Mouse (Mus musculus) MEL (cell line): ENCODE results near the gene Ssna1. TPM values are rescaled to one million over a fixed set of nuclear protein-coding genes. Genes with fewer than 3 reads are reported as not detected.

Source experiments
- DNase-seq: peaks from one replicate; pipeline ENCODE4 v3.0.0; 2011; ENCODE audit warnings: low read depth, low spot score
- H3K27ac ChIP-seq: 2 replicates; pipeline ENCODE4 v1.5.1; 2012; ENCODE audit warnings: low read depth, mild to moderate bottlenecking, control low read depth, low read length, moderate library complexity; ENCODE audit not compliant: control insufficient read depth
- H3K27me3 ChIP-seq, 2 experiments: fragments of 150-350 bp in 1 of 2; sonication (generic) in 1 of 2; 2 replicates each; pipeline ENCODE4 v1.6.1; 2012; ENCODE audit warnings: low read length in 2 of 2, mild to moderate bottlenecking in 2 of 2, improper control_type of control experiment in 1 of 2, moderate library complexity in 1 of 2; ENCODE audit not compliant: insufficient read depth in 2 of 2, control insufficient read depth in 1 of 2
- H3K36me3 ChIP-seq, 2 experiments: 2 replicates each; pipeline ENCODE4 v1.6.1; 2012 to 2014; ENCODE audit warnings: low read length in 2 of 2, improper control_type of control experiment in 1 of 2, inconsistent platforms in 1 of 2, mild to moderate bottlenecking in 1 of 2; ENCODE audit not compliant: insufficient read depth in 2 of 2, control insufficient read depth in 1 of 2
- H3K4me1 ChIP-seq, 2 experiments: fragments of 150-350 bp in 1 of 2; sonication (generic) in 1 of 2; 2 replicates each; pipeline ENCODE4 v1.6.1; 2012; ENCODE audit warnings: low read length in 2 of 2, improper control_type of control experiment in 1 of 2, mild to moderate bottlenecking in 1 of 2; ENCODE audit not compliant: insufficient read depth in 2 of 2, control insufficient read depth in 1 of 2
- H3K4me3 ChIP-seq, 2 experiments: fragments of 150-350 bp in 1 of 2; sonication (generic) in 1 of 2; 2 replicates each; pipeline ENCODE4 v1.5.1; 2012; ENCODE audit warnings: low read depth in 2 of 2, low read length in 2 of 2, mild to moderate bottlenecking in 2 of 2, moderate library complexity in 2 of 2, control low read depth in 1 of 2, improper control_type of control experiment in 1 of 2; ENCODE audit not compliant: control insufficient read depth in 1 of 2, insufficient read depth in 1 of 2
- H3K79me2 ChIP-seq: 2 replicates; pipeline ENCODE4 v1.6.1; 2012; ENCODE audit warnings: mild to moderate bottlenecking, low read length, moderate library complexity; ENCODE audit not compliant: control insufficient read depth, poor library complexity, insufficient read depth
- H3K9ac ChIP-seq: 2 replicates; pipeline ENCODE4 v1.6.1; 2012; ENCODE audit warnings: low read depth, mild to moderate bottlenecking, control low read depth, low read length, moderate library complexity; ENCODE audit not compliant: control insufficient read depth, poor library complexity, severe bottlenecking
- H3K9me3 ChIP-seq: fragments of 150-350 bp; sonication (generic); replicated peaks from 2 replicates; pipeline ENCODE4 v1.6.1; 2012; ENCODE audit warnings: mild to moderate bottlenecking, low read length, improper control_type of control experiment, moderate library complexity; ENCODE audit not compliant: insufficient read depth
- BHLHE40 ChIP-seq: IDR thresholded peaks from 2 replicates; pipeline ENCODE4 v1.6.1; 2012; ENCODE audit warnings: low read depth, mild to moderate bottlenecking, inconsistent platforms, low read length, improper control_type of control experiment, borderline replicate concordance
- CHD1 ChIP-seq: IDR thresholded peaks from 2 replicates; pipeline ENCODE4 v1.6.1; 2012; ENCODE audit warnings: low read depth, mild to moderate bottlenecking, inconsistent platforms, low read length, improper control_type of control experiment
- CHD2 ChIP-seq: IDR thresholded peaks from 2 replicates; pipeline ENCODE4 v1.6.1; 2011; ENCODE audit warnings: low read length, improper control_type of control experiment
- CTCF ChIP-seq, 3 experiments: IDR thresholded peaks in 2 of 3; conservative IDR thresholded peaks in 1 of 3; 2 replicates each; pipeline ENCODE4 v1.5.1; 2011 to 2012; ENCODE audit warnings: low read length in 3 of 3, low read depth in 2 of 3, mild to moderate bottlenecking in 2 of 3, improper control_type of control experiment in 1 of 3, inconsistent platforms in 1 of 3, mixed read lengths in 1 of 3, moderate library complexity in 1 of 3; ENCODE audit not compliant: control insufficient read depth in 1 of 3, insufficient read depth in 1 of 3, poor library complexity in 1 of 3, severe bottlenecking in 1 of 3
- E2F4 ChIP-seq: IDR thresholded peaks from 2 replicates; pipeline ENCODE4 v1.6.1; 2011; ENCODE audit warnings: low read depth, low read length, improper control_type of control experiment, borderline replicate concordance
- ELF1 ChIP-seq: IDR thresholded peaks from 2 replicates; pipeline ENCODE4 v1.6.1; 2014; ENCODE audit warnings: low read depth, mild to moderate bottlenecking, inconsistent platforms, low read length, improper control_type of control experiment, moderate library complexity
- EP300 ChIP-seq, 2 experiments: IDR thresholded peaks; 2 replicates each; pipeline ENCODE4 v1.6.1; 2011; ENCODE audit warnings: improper control_type of control experiment in 2 of 2, low read length in 2 of 2, low read depth in 1 of 2, mild to moderate bottlenecking in 1 of 2
- GABPA ChIP-seq: IDR thresholded peaks from 2 replicates; pipeline ENCODE4 v1.6.1; 2012; ENCODE audit warnings: low read depth, mild to moderate bottlenecking, inconsistent platforms, low read length, improper control_type of control experiment, moderate library complexity
- GATA1 ChIP-seq: IDR thresholded peaks from 2 replicates; pipeline ENCODE4 v1.6.1; 2011; ENCODE audit warnings: low read depth, low read length, improper control_type of control experiment
- HCFC1 ChIP-seq: IDR thresholded peaks from 2 replicates; pipeline ENCODE4 v1.6.1; 2012; ENCODE audit warnings: low read depth, mild to moderate bottlenecking, inconsistent platforms, low read length, improper control_type of control experiment, moderate library complexity
- JUND ChIP-seq: IDR thresholded peaks from 2 replicates; pipeline ENCODE4 v1.6.1; 2011; ENCODE audit warnings: low read depth, mild to moderate bottlenecking, improper control_type of control experiment, low read length
- KAT2A ChIP-seq: conservative IDR thresholded peaks from 2 replicates; pipeline ENCODE4 v1.6.1; 2012; ENCODE audit warnings: low read depth, low read length, improper control_type of control experiment, inconsistent platforms
- MAFK ChIP-seq: IDR thresholded peaks from 2 replicates; pipeline ENCODE4 v1.6.1; 2011; ENCODE audit warnings: low read depth, mild to moderate bottlenecking, low read length, improper control_type of control experiment, borderline replicate concordance
- MAX ChIP-seq: IDR thresholded peaks from 2 replicates; pipeline ENCODE4 v1.6.1; 2011; ENCODE audit warnings: low read length, improper control_type of control experiment
- MAZ ChIP-seq: IDR thresholded peaks from 2 replicates; pipeline ENCODE4 v1.6.1; 2012; ENCODE audit warnings: low read depth, mild to moderate bottlenecking, inconsistent platforms, low read length, improper control_type of control experiment
- MEF2A ChIP-seq: IDR thresholded peaks from 2 replicates; pipeline ENCODE4 v1.6.1; 2014; ENCODE audit warnings: low read depth, mild to moderate bottlenecking, inconsistent platforms, low read length, improper control_type of control experiment; ENCODE audit not compliant: poor library complexity, insufficient replicate concordance, severe bottlenecking; ENCODE audit errors: extremely low read depth
- MXI1 ChIP-seq: IDR thresholded peaks from 2 replicates; pipeline ENCODE4 v1.6.1; 2011; ENCODE audit warnings: mild to moderate bottlenecking, low read depth, low read length, improper control_type of control experiment
- MYB ChIP-seq: IDR thresholded peaks from 2 replicates; pipeline ENCODE4 v1.6.1; 2011; ENCODE audit warnings: mild to moderate bottlenecking, low read depth, low read length, improper control_type of control experiment
- NELFE ChIP-seq: IDR thresholded peaks from 2 replicates; pipeline ENCODE4 v1.6.1; 2011; ENCODE audit warnings: low read depth, low read length, improper control_type of control experiment
- NRF1 ChIP-seq: IDR thresholded peaks from 2 replicates; pipeline ENCODE4 v1.6.1; 2014; ENCODE audit warnings: low read depth, mild to moderate bottlenecking, inconsistent platforms, low read length, improper control_type of control experiment, moderate library complexity; ENCODE audit not compliant: poor library complexity, insufficient read depth, severe bottlenecking
- POLR2A ChIP-seq, 2 experiments: IDR thresholded peaks; 2 replicates each; pipeline ENCODE4 v1.6.1; 2011 to 2012; ENCODE audit warnings: low read length in 2 of 2, mild to moderate bottlenecking in 2 of 2, control low read depth in 1 of 2, improper control_type of control experiment in 1 of 2, low read depth in 1 of 2, moderate library complexity in 1 of 2; ENCODE audit not compliant: control insufficient read depth in 1 of 2, insufficient read depth in 1 of 2, poor library complexity in 1 of 2
- POLR2AphosphoS2 ChIP-seq: IDR thresholded peaks from 2 replicates; pipeline ENCODE4 v1.6.1; 2011; ENCODE audit warnings: low read length, improper control_type of control experiment
- POLR2AphosphoS5 ChIP-seq: IDR thresholded peaks from 2 replicates; pipeline ENCODE4 v1.6.1; 2012; ENCODE audit warnings: low read depth, borderline replicate concordance, mild to moderate bottlenecking, inconsistent platforms, low read length, moderate library complexity, mixed read lengths
- RAD21 ChIP-seq: IDR thresholded peaks from 2 replicates; pipeline ENCODE4 v1.6.1; 2011; ENCODE audit warnings: mild to moderate bottlenecking, low read depth, low read length, improper control_type of control experiment
- RCOR1 ChIP-seq: IDR thresholded peaks from 2 replicates; pipeline ENCODE4 v1.6.1; 2012; ENCODE audit warnings: low read depth, mild to moderate bottlenecking, inconsistent platforms, low read length, improper control_type of control experiment
- SIN3A ChIP-seq: IDR thresholded peaks from 2 replicates; pipeline ENCODE4 v1.6.1; 2012; ENCODE audit warnings: low read length, improper control_type of control experiment, inconsistent platforms
- SMC3 ChIP-seq: IDR thresholded peaks from 2 replicates; pipeline ENCODE4 v1.6.1; 2011; ENCODE audit warnings: low read depth, low read length, improper control_type of control experiment
- TAL1 ChIP-seq: IDR thresholded peaks from 2 replicates; pipeline ENCODE4 v1.6.1; 2012; ENCODE audit warnings: mild to moderate bottlenecking, inconsistent platforms, low read length, moderate library complexity, mixed read lengths
- TBP ChIP-seq: IDR thresholded peaks from 2 replicates; pipeline ENCODE4 v1.8.0; 2011; ENCODE audit warnings: low read depth, low read length, improper control_type of control experiment
- TCF12 ChIP-seq: IDR thresholded peaks from 2 replicates; pipeline ENCODE4 v1.6.1; 2014; ENCODE audit warnings: low read depth, mild to moderate bottlenecking, inconsistent platforms, low read length, improper control_type of control experiment, moderate library complexity
- USF1 ChIP-seq: IDR thresholded peaks from 2 replicates; pipeline ENCODE4 v1.6.1; 2014; ENCODE audit warnings: low read depth, mild to moderate bottlenecking, inconsistent platforms, low read length, improper control_type of control experiment, moderate library complexity
- USF2 ChIP-seq, 2 experiments: IDR thresholded peaks; 2 replicates each; pipeline ENCODE4 v1.6.1; 2011 to 2012; ENCODE audit warnings: improper control_type of control experiment in 2 of 2, low read length in 2 of 2, borderline replicate concordance in 1 of 2, inconsistent platforms in 1 of 2, low read depth in 1 of 2, mild to moderate bottlenecking in 1 of 2; ENCODE audit not compliant: insufficient read depth in 1 of 2
- ZC3H11A ChIP-seq: IDR thresholded peaks from 2 replicates; pipeline ENCODE4 v1.6.1; 2012; ENCODE audit warnings: low read depth, mild to moderate bottlenecking, inconsistent platforms, low read length, improper control_type of control experiment
- ZKSCAN1 ChIP-seq: IDR thresholded peaks from 2 replicates; pipeline ENCODE4 v1.6.1; 2012; ENCODE audit warnings: low read depth, mild to moderate bottlenecking, inconsistent platforms, low read length, improper control_type of control experiment, moderate library complexity
- ZMIZ1 ChIP-seq: IDR thresholded peaks from 2 replicates; pipeline ENCODE4 v1.6.1; 2012; ENCODE audit warnings: low read depth, mild to moderate bottlenecking, inconsistent platforms, low read length, improper control_type of control experiment, moderate library complexity
- ZNF384 ChIP-seq: IDR thresholded peaks from 2 replicates; pipeline ENCODE4 v1.6.1; 2012; ENCODE audit warnings: low read depth, mild to moderate bottlenecking, inconsistent platforms, low read length, improper control_type of control experiment
- polyA plus RNA-seq, 2 experiments: library from polyadenylated mRNA; stranded (reverse) in 1 of 2; unstranded in 1 of 2; fragments of >175 nt in 1 of 2; fragments of >200 nt in 1 of 2; gene quantifications; 2 replicates each; pipeline versions ENCODE4 v1.2.1 to v1.2.4; 2012; ENCODE audit warnings: low replicate concordance in 2 of 2, low read depth in 1 of 2; ENCODE audit not compliant: insufficient read length in 2 of 2, insufficient read depth in 1 of 2, missing spikeins in 1 of 2
- total RNA-seq: library from RNA; depleted of rRNA; stranded (reverse); fragments of 300-350 nt; gene quantifications from 2 replicates; pipeline ENCODE4 v1.2.3, GENCODE M21; 2012

The Ssna1 gene
- total and polyA plus RNA-seq, 3 experiments: 158 to 226 TPM; not detected in 1

GRCm38 (mm10) chr2:25265897-25266656 is 6.2 kb downstream of the Ssna1 start:
- peaks cover 0 to 43% of the 10 kb centered on the region in 2 experiments; a peak in 3 of 4 replicates for H3K36me3 ChIP-seq
- H3K79me2 ChIP-seq: peaks cover 59% of the 10 kb centered on the region
- peak; percentile 90 for DNase-seq
- H3K27me3 ChIP-seq: no peaks in the 10 kb centered on the region
- H3K9me3 ChIP-seq: no peaks in the 10 kb centered on the region
- H3K27ac ChIP-seq: peak overlapping the region; percentile 70
- peaks cover 10 to 53% of the 10 kb centered on the region in 2 experiments for H3K4me1 ChIP-seq
- H3K4me3 ChIP-seq: peak overlapping the region; percentile 90 to 95
- peak overlapping the region; percentile 93 for H3K9ac ChIP-seq
- peak; percentile 58 for TF ChIP-seq NELFE
- no peak for TF ChIP-seq MAFK
- no peak for TF ChIP-seq POLR2AphosphoS5
- no peak for TF ChIP-seq TAL1
- TF ChIP-seq ELF1: peak; percentile 83
- TF ChIP-seq GATA1: no peak
- no peak for TF ChIP-seq ZMIZ1
- TF ChIP-seq JUND: no peak
- peak; percentile 76 for TF ChIP-seq MAX
- TF ChIP-seq TCF12: peak; percentile 70
- TF ChIP-seq NRF1: no peak
- no peak for TF ChIP-seq BHLHE40
- no peak for TF ChIP-seq KAT2A
- no peak for TF ChIP-seq CTCF (IDR thresholded peaks at IDR 0.05 in 2 of 3, conservative IDR thresholded peaks at IDR 0.05 in 1 of 3; ENCODE audit: control insufficient read depth in 1 of 3, insufficient read depth in 1 of 3, low read depth in 2 of 3, low read length in 3 of 3, poor library complexity in 1 of 3, severe bottlenecking in 1 of 3)
- no peak for TF ChIP-seq ZC3H11A
- peak; percentile 23 to 35; a peak in 2 of 4 replicates for TF ChIP-seq EP300 (IDR thresholded peaks at IDR 0.05; ENCODE audit: low read depth in 1 of 2, low read length in 2 of 2)
- TF ChIP-seq GABPA: no peak
- TF ChIP-seq POLR2A (IDR thresholded peaks at IDR 0.05; ENCODE audit: control insufficient read depth in 1 of 2, insufficient read depth in 1 of 2, low read depth in 1 of 2, low read length in 2 of 2, poor library complexity in 1 of 2): peak in 1 of 2 experiments; percentile 73; a peak in 2 of 4 replicates
- no peak for TF ChIP-seq RCOR1
- TF ChIP-seq SMC3: no peak
- TF ChIP-seq SIN3A: peak; percentile 86
- no peak for TF ChIP-seq E2F4
- no peak for TF ChIP-seq USF2 (IDR thresholded peaks at IDR 0.05; ENCODE audit: borderline replicate concordance in 1 of 2, insufficient read depth in 1 of 2, low read depth in 1 of 2, low read length in 2 of 2)
- TF ChIP-seq MEF2A: no peak
- no peak for TF ChIP-seq MYB
- TF ChIP-seq POLR2AphosphoS2: no peak
- TF ChIP-seq ZNF384: no peak
- TF ChIP-seq USF1: no peak
- TF ChIP-seq TBP: 0 out of 2 replicates have a peak, but pooled peaks have one; percentile 33
- no peak for TF ChIP-seq CHD1
- TF ChIP-seq RAD21: no peak
- peak; percentile 79 for TF ChIP-seq HCFC1
- TF ChIP-seq MXI1: peak; percentile 71
- TF ChIP-seq MAZ: peak; percentile 73; the same call in 1 of the 2 replicates
- TF ChIP-seq ZKSCAN1: no peak
- TF ChIP-seq CHD2: no peak; the same call in 1 of the 2 replicates
